ENCODE assay signal across 13 mouse cellular contexts in the genomic region with DNA sequence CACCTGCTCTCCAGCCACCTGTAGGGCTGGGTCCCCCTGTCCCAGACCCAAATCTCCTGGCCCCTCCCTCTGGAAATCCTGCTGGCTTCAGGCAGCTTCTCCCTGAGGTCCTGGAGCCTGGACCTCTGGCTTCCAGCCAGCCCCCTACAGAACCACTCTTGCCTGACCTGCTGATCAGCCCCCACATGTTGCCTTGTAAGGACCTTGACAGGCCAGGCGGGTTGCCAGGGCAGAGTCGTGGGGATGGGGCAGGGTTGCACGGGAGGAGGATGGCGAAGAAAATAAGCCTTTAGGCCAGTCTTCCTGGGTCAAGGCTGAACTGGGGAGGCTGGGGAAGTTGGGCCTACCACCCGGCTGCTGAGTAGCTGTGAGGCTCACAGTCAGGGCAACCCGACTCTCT. TPM values are rescaled to one million over a fixed set of nuclear protein-coding genes. Genes with fewer than 3 reads are reported as not detected.
DNase-seq lines count a peak whose midpoint lies in the region; ATAC-seq lines count a peak whose summit lies in the region.
"Had no signal": no experiment of that assay in that cellular context is flagged by ENCODE, and none has a peak within 500 bp of the region (broad histone marks: within the 10 kb centered on the region; RNA-seq: fewer than 3 reads in every experiment).

No protein-coding gene starts in this region.

- H3K27me3 ChIP-seq in heart, embryonic 14.5 days (ENCODE audit: control insufficient read depth, insufficient read depth, low read length): no peaks in the 10 kb centered on the region
- peaks cover 10% of the 10 kb centered on the region; the same call in 1 of the 2 replicates for H3K27me3 ChIP-seq in kidney, embryonic 15.5 days
- peaks cover 10% of the 10 kb centered on the region for H3K27me3 ChIP-seq in hindbrain, embryonic 16.5 days (replicated peaks; ENCODE audit: control insufficient read depth, insufficient read depth, low read length)

- H3K4me2 ChIP-seq in heart, embryonic 14.5 days (ENCODE audit: low read length): no peak overlapping the region
- H3K4me2 ChIP-seq in kidney, embryonic 15.5 days: no peak overlapping the region
- no peak overlapping the region for H3K4me2 ChIP-seq in hindbrain, embryonic 16.5 days (ENCODE audit: low read length)
- H3K4me2 ChIP-seq: hindbrain, embryonic 15.5 days; limb, embryonic 12.5 days had no signal

- H3K9me3 ChIP-seq in heart, embryonic 14.5 days (ENCODE audit: control insufficient read depth, low read length): no peaks in the 10 kb centered on the region
- H3K9me3 ChIP-seq in kidney, embryonic 15.5 days (replicated peaks): no peaks in the 10 kb centered on the region
- H3K9me3 ChIP-seq in hindbrain, embryonic 16.5 days (ENCODE audit: control insufficient read depth, low read length): no peaks in the 10 kb centered on the region
- H3K9me3 ChIP-seq: hindbrain, embryonic 15.5 days; limb, embryonic 12.5 days had no signal

- whole genome bisulfite sequencing in heart, embryonic 14.5 days: 44% methylated on average over 6 of the region's 6 CpGs
- WGBS in kidney, embryonic 15.5 days: 31% methylated on average over 6 of the region's 6 CpGs
- 73% methylated on average over 6 of the region's 6 CpGs for WGBS in hindbrain, embryonic 16.5 days

- DNase-seq in ovary, adult 18-20 months (ENCODE audit: low spot score): peak; percentile 86
- no peak for DNase-seq in ovary, postnatal 10 days (ENCODE audit: low spot score)
- peak; percentile 72 for DNase-seq in testis, postnatal 14 days (ENCODE audit: low spot score)
- DNase-seq: spleen, adult 18-20 months; thymus, postnatal 25 days had no signal

- no peak overlapping the region for H3K4me3 ChIP-seq in heart, embryonic 14.5 days (ENCODE audit: control insufficient read depth in 1 of 2, insufficient read depth in 1 of 2, low read depth in 1 of 2, low read length in 2 of 2)
- no peak overlapping the region for H3K4me3 ChIP-seq in kidney, embryonic 15.5 days (replicated peaks)
- H3K4me3 ChIP-seq in hindbrain, embryonic 16.5 days (ENCODE audit: low read length): no peak overlapping the region
- H3K4me3 ChIP-seq: erythroblast, embryonic 14.5 days; hindbrain, embryonic 15.5 days; limb, embryonic 12.5 days had no signal

- peak; percentile 64 for ATAC-seq in heart, embryonic 14.5 days (ENCODE audit: insufficient number of reproducible peaks, insufficient read depth, low FRiP score, low read depth)
- ATAC-seq in kidney, embryonic 15.5 days (replicated peaks; ENCODE audit: low FRiP score): peak; percentile 71
- ATAC-seq in hindbrain, embryonic 16.5 days: no peak
- ATAC-seq in cerebellum, adult (ENCODE audit: insufficient number of reproducible peaks, low FRiP score, low TSS enrichment): no peak
- ATAC-seq: lung, postnatal 0 days had no signal

- peaks cover 8 to 9% of the 10 kb centered on the region in 2 experiments; a peak in 3 of 4 replicates for H3K4me1 ChIP-seq in heart, embryonic 14.5 days (ENCODE audit: control insufficient read depth in 2 of 2, insufficient read depth in 2 of 2, low read length in 2 of 2)
- peaks cover 11% of the 10 kb centered on the region for H3K4me1 ChIP-seq in kidney, embryonic 15.5 days
- H3K4me1 ChIP-seq in hindbrain, embryonic 16.5 days (ENCODE audit: control insufficient read depth, insufficient read depth, low read depth, low read length): no peaks in the 10 kb centered on the region
- H3K4me1 ChIP-seq: hindbrain, embryonic 15.5 days; limb, embryonic 12.5 days had no signal

- peaks cover 19% of the 10 kb centered on the region; the same call in 1 of the 2 replicates for H3K36me3 ChIP-seq in heart, embryonic 14.5 days (ENCODE audit: control insufficient read depth, insufficient read depth, low read length)
- H3K36me3 ChIP-seq in kidney, embryonic 15.5 days: peaks cover 17% of the 10 kb centered on the region
- H3K36me3 ChIP-seq in hindbrain, embryonic 16.5 days (ENCODE audit: control insufficient read depth, insufficient read depth, low read length): no peaks in the 10 kb centered on the region

- H3K27ac ChIP-seq in heart, embryonic 14.5 days (replicated peaks in 1 of 2; ENCODE audit: control insufficient read depth in 1 of 2, insufficient read depth in 1 of 2, low read depth in 2 of 2, low read length in 2 of 2): no peak overlapping the region
- no peak overlapping the region for H3K27ac ChIP-seq in kidney, embryonic 15.5 days
- no peak overlapping the region for H3K27ac ChIP-seq in hindbrain, embryonic 16.5 days (ENCODE audit: low read depth, low read length)
- H3K27ac ChIP-seq: hindbrain, embryonic 15.5 days; limb, embryonic 12.5 days had no signal

- H3K9ac ChIP-seq in heart, embryonic 14.5 days (ENCODE audit: low read length): no peak overlapping the region
- H3K9ac ChIP-seq in kidney, embryonic 15.5 days: no peak overlapping the region
- no peak overlapping the region for H3K9ac ChIP-seq in hindbrain, embryonic 16.5 days (ENCODE audit: low read depth, low read length)
- H3K9ac ChIP-seq: hindbrain, embryonic 15.5 days had no signal

RNA-seq across cellular contexts. Expression of a gene that starts 8.9 kb away (rescaled TPM):
- 5.0 and 5.3 TPM in 2 replicates for polyA plus RNA-seq in heart, embryonic 14.5 days (2014; fragmentation: Nextera tagmentation; extraction: Ambion mirVana)
- polyA plus RNA-seq in kidney, embryonic 15.5 days (2015; fragmentation: Nextera tagmentation; extraction: Ambion mirVana): 6.1 and 7.4 TPM in 2 replicates
- 2.2 and 3.3 TPM in 2 replicates for polyA plus RNA-seq in hindbrain, embryonic 16.5 days (2015; fragmentation: Nextera tagmentation; extraction: Ambion mirVana)

RNA-seq across cellular contexts. Expression of a gene that starts 27.6 kb away (rescaled TPM):
- polyA plus RNA-seq in heart, embryonic 14.5 days (2014; fragmentation: Nextera tagmentation; extraction: Ambion mirVana): 10.0 and 10.2 TPM in 2 replicates
- 24.0 and 27.9 TPM in 2 replicates for polyA plus RNA-seq in kidney, embryonic 15.5 days (2015; fragmentation: Nextera tagmentation; extraction: Ambion mirVana)
- polyA plus RNA-seq in hindbrain, embryonic 16.5 days (2015; fragmentation: Nextera tagmentation; extraction: Ambion mirVana): 15.0 and 22.9 TPM in 2 replicates

Comparison
In these comparisons a context has a peak if more than half of its experiments do, and no peak if none do; other contexts are left out.
1. ATAC-seq: peak in heart, embryonic 14.5 days (single experiment) and kidney, embryonic 15.5 days (single experiment); none in hindbrain, embryonic 16.5 days (single experiment) and cerebellum, adult (single experiment).